In the genomic region with DNA sequence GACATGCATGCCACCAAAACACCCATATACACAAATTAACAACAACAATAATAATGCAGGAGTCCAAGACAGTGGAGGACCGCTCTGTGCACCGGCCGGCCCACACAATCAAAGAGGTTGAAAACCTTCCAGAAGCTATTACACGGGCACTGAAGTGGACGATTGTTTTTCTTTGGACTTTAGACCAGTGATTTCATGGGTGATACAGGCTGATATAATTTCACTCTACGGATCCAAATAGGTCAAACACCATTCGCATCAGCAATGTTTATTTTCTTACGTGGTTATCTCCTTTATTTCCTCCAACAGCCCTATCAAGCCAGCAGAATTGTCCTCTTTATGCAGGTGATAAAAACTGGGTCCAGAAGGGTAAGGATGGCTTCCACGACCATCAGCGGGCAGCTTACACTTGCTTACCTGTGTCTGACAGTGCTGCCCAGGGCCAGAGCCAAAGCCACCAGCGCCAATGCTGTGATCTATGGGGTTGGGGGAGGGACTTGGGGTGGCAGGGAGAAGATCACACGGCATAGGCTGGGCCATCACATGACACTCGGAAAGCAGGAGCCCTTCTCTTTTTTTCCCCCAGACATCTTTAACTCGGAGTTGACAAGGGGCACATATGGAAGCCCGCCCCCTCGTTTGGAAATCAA, we compare ENCODE assay signal across 19 mouse cellular contexts. TPM values are rescaled to one million over a fixed set of nuclear protein-coding genes. Genes with fewer than 3 reads are reported as not detected.
DNase-seq lines count a peak whose midpoint lies in the region; ATAC-seq lines count a peak whose summit lies in the region.
"Had no signal": no experiment of that assay in that cellular context is flagged by ENCODE, and none has a peak within 500 bp of the region (broad histone marks: within the 10 kb centered on the region; RNA-seq: fewer than 3 reads in every experiment).

No protein-coding gene starts in this region.

- WGBS in intestine, embryonic 15.5 days = 64% methylated on average over 16 of the region's 16 CpGs
- 52% methylated on average over 16 of the region's 16 CpGs for WGBS in intestine, embryonic 16.5 days
- 33% methylated on average over 16 of the region's 16 CpGs for WGBS in large intestine, adult 2 months
- WGBS in kidney, embryonic 16.5 days = 68% methylated on average over 16 of the region's 16 CpGs

- H3K27me3 ChIP-seq in intestine, embryonic 15.5 days (replicated peaks) = no peaks in the 10 kb centered on the region
- H3K27me3 ChIP-seq in intestine, embryonic 16.5 days (replicated peaks; ENCODE audit: control insufficient read depth, insufficient read depth, low read length) = no peaks in the 10 kb centered on the region
- H3K27me3 ChIP-seq in kidney, embryonic 16.5 days (ENCODE audit: insufficient read depth, low read length) = no peaks in the 10 kb centered on the region
- H3K27me3 ChIP-seq: embryonic facial prominence, embryonic 12.5 days; forebrain, embryonic 13.5 days had no signal

- no peaks in the 10 kb centered on the region for H3K4me1 ChIP-seq in intestine, embryonic 15.5 days (replicated peaks)
- H3K4me1 ChIP-seq in intestine, embryonic 16.5 days (ENCODE audit: control insufficient read depth, insufficient read depth, low read length) = no peaks in the 10 kb centered on the region; the same call in 1 of the 2 replicates
- H3K4me1 ChIP-seq in kidney, embryonic 16.5 days (ENCODE audit: insufficient read depth, low read length) = no peaks in the 10 kb centered on the region
- H3K4me1 ChIP-seq: embryonic facial prominence, embryonic 10.5 days; embryonic facial prominence, embryonic 12.5 days; forebrain, embryonic 13.5 days; forebrain, embryonic 15.5 days had no signal

- H3K36me3 ChIP-seq in intestine, embryonic 15.5 days = no peaks in the 10 kb centered on the region
- no peaks in the 10 kb centered on the region for H3K36me3 ChIP-seq in intestine, embryonic 16.5 days (ENCODE audit: control insufficient read depth, insufficient read depth, low read length)
- H3K36me3 ChIP-seq in kidney, embryonic 16.5 days (ENCODE audit: insufficient read depth, low read length) = no peaks in the 10 kb centered on the region
- H3K36me3 ChIP-seq: embryonic facial prominence, embryonic 10.5 days; embryonic facial prominence, embryonic 12.5 days; forebrain, embryonic 15.5 days had no signal

- no peak overlapping the region for H3K9ac ChIP-seq in intestine, embryonic 15.5 days
- no peak overlapping the region for H3K9ac ChIP-seq in intestine, embryonic 16.5 days (ENCODE audit: low read depth, low read length)
- H3K9ac ChIP-seq in kidney, embryonic 16.5 days (replicated peaks; ENCODE audit: low read length) = no peak overlapping the region
- H3K9ac ChIP-seq: embryonic facial prominence, embryonic 12.5 days; forebrain, embryonic 13.5 days; forebrain, embryonic 15.5 days had no signal

- DNase-seq in large intestine, adult 2 months (ENCODE audit: low read depth, low spot score) = peak; percentile 78
- no peak for DNase-seq in spleen, adult 18-20 months
- DNase-seq in kidney, postnatal 4 days = no peak
- DNase-seq: adrenal gland, adult 2 months; adrenal gland, postnatal 10 days; adrenal gland, postnatal 25 days; cerebellum, adult 11 months; cerebellum, adult 18-20 months; cerebellum, adult 8-10 months; cerebellum, adult 9-11 months; cerebellum, postnatal 14 days; cerebellum, postnatal 36 days had no signal

- no peaks in the 10 kb centered on the region for H3K9me3 ChIP-seq in intestine, embryonic 15.5 days
- no peaks in the 10 kb centered on the region for H3K9me3 ChIP-seq in intestine, embryonic 16.5 days (ENCODE audit: control insufficient read depth, low read length)
- no peaks in the 10 kb centered on the region for H3K9me3 ChIP-seq in kidney, embryonic 16.5 days (ENCODE audit: low read length)
- H3K9me3 ChIP-seq: embryonic facial prominence, embryonic 10.5 days; embryonic facial prominence, embryonic 12.5 days; forebrain, embryonic 13.5 days; forebrain, embryonic 15.5 days had no signal

- H3K4me3 ChIP-seq in intestine, embryonic 15.5 days (replicated peaks) = no peak overlapping the region
- H3K4me3 ChIP-seq in intestine, embryonic 16.5 days (ENCODE audit: low read length) = no peak overlapping the region
- no peak overlapping the region for H3K4me3 ChIP-seq in kidney, embryonic 16.5 days (ENCODE audit: low read length)
- H3K4me3 ChIP-seq: embryonic facial prominence, embryonic 10.5 days; embryonic facial prominence, embryonic 12.5 days; forebrain, embryonic 13.5 days; forebrain, embryonic 15.5 days had no signal

- peak; percentile 56 for ATAC-seq in intestine, embryonic 15.5 days
- ATAC-seq in intestine, embryonic 16.5 days = peak; percentile 69
- no peak for ATAC-seq in kidney, embryonic 16.5 days (ENCODE audit: low FRiP score, low TSS enrichment)
- ATAC-seq: forebrain, embryonic 13.5 days; forebrain, embryonic 15.5 days had no signal

- H3K4me2 ChIP-seq in intestine, embryonic 15.5 days (replicated peaks) = no peak overlapping the region
- no peak overlapping the region for H3K4me2 ChIP-seq in intestine, embryonic 16.5 days (ENCODE audit: low read depth, low read length)
- H3K4me2 ChIP-seq in kidney, embryonic 16.5 days (replicated peaks; ENCODE audit: low read depth, low read length) = no peak overlapping the region
- H3K4me2 ChIP-seq: embryonic facial prominence, embryonic 12.5 days; forebrain, embryonic 13.5 days; forebrain, embryonic 15.5 days had no signal

- H3K27ac ChIP-seq in intestine, embryonic 15.5 days = no peak overlapping the region
- no peak overlapping the region for H3K27ac ChIP-seq in intestine, embryonic 16.5 days (ENCODE audit: low read length)
- no peak overlapping the region for H3K27ac ChIP-seq in kidney, embryonic 16.5 days (ENCODE audit: low read length)
- H3K27ac ChIP-seq: embryonic facial prominence, embryonic 10.5 days; embryonic facial prominence, embryonic 12.5 days; forebrain, embryonic 13.5 days; forebrain, embryonic 15.5 days had no signal

RNA-seq across cellular contexts. Expression of a gene that starts 16.4 kb away (rescaled TPM):
- 132 TPM in 2 replicates for polyA plus RNA-seq in intestine, embryonic 15.5 days (2015; fragmentation: Nextera tagmentation; extraction: Ambion mirVana)
- polyA plus RNA-seq in intestine, embryonic 16.5 days (2015; fragmentation: Nextera tagmentation; extraction: Ambion mirVana) = 127 and 136 TPM in 2 replicates
- 32.3 and 40.6 TPM in 2 replicates for polyA plus RNA-seq in large intestine, adult 2 months (2012; rRNA removed)
- 122 and 128 TPM in 2 replicates for polyA plus RNA-seq in kidney, embryonic 16.5 days (2015; fragmentation: Nextera tagmentation; extraction: Ambion mirVana)

RNA-seq across cellular contexts. Expression of a gene that starts 31.6 kb away (rescaled TPM):
- polyA plus RNA-seq in intestine, embryonic 15.5 days (2015; fragmentation: Nextera tagmentation; extraction: Ambion mirVana) = 27.8 and 28.3 TPM in 2 replicates
- polyA plus RNA-seq in intestine, embryonic 16.5 days (2015; fragmentation: Nextera tagmentation; extraction: Ambion mirVana) = 28.8 and 31.1 TPM in 2 replicates
- polyA plus RNA-seq in large intestine, adult 2 months (2012; rRNA removed) = 11.9 and 13.9 TPM in 2 replicates
- polyA plus RNA-seq in kidney, embryonic 16.5 days (2015; fragmentation: Nextera tagmentation; extraction: Ambion mirVana) = 23.1 and 26.0 TPM in 2 replicates
